In genomic region chr11:4261969-4262368, GRCm38 (mm10) we compare ENCODE assay signal across 10 mouse cellular contexts. TPM values are rescaled to one million over a fixed set of nuclear protein-coding genes. Genes with fewer than 3 reads are reported as not detected.
A peak's percentile ranks its signal among the peaks of the same experiment; 100 is the strongest.
DNase-seq lines count a peak whose midpoint lies in the region; ATAC-seq and TF ChIP-seq lines count a peak whose summit lies in the region.
"Had no signal": no experiment of that assay in that cellular context is flagged by ENCODE, and none has a peak within 500 bp of the region (broad histone marks: within the 10 kb centered on the region; RNA-seq: fewer than 3 reads in every experiment).

No protein-coding gene starts in this region.

- H3K27ac ChIP-seq in heart, embryonic 16.5 days (ENCODE audit: low read length) = no peak overlapping the region
- no peak overlapping the region for H3K27ac ChIP-seq in olfactory bulb, adult 2 months (ENCODE audit: insufficient read depth, low read depth, low read length)

- no peak overlapping the region for H3K4me2 ChIP-seq in heart, embryonic 16.5 days (ENCODE audit: low read depth, low read length)
- H3K4me2 ChIP-seq: limb, embryonic 12.5 days had no signal

- peak; percentile 50 for ATAC-seq in heart, embryonic 16.5 days (replicated peaks; ENCODE audit: extremely low read depth, insufficient read depth, low FRiP score)

- peaks cover 39% of the 10 kb centered on the region for H3K4me1 ChIP-seq in heart, embryonic 16.5 days (ENCODE audit: control insufficient read depth, insufficient read depth, low read length)
- H3K4me1 ChIP-seq in olfactory bulb, adult 2 months (ENCODE audit: control insufficient read depth, insufficient read depth, low read length) = peaks cover 37% of the 10 kb centered on the region

- intact Hi-C loops in left cerebral cortex, postnatal 36 days (cut with DNase I) = no loop called here

- 10% methylated on average over 5 of the region's 5 CpGs for WGBS in heart, embryonic 16.5 days
- WGBS in olfactory bulb, adult 2 months = 33% methylated on average over 5 of the region's 5 CpGs

- 0 out of 2 replicates have a peak, but pooled peaks have one; percentile 7 for TF ChIP-seq CTCF in olfactory bulb, adult 2 months (IDR thresholded peaks at IDR 0.05; ENCODE audit: insufficient read depth, low read depth, low read length)

- TF ChIP-seq POLR2A in olfactory bulb, adult 2 months (IDR thresholded peaks at IDR 0.05; ENCODE audit: insufficient read depth, low read depth, low read length) = no peak

- no peak overlapping the region for H3K4me3 ChIP-seq in heart, embryonic 16.5 days (ENCODE audit: low read length)
- no peak overlapping the region for H3K4me3 ChIP-seq in olfactory bulb, adult 2 months (ENCODE audit: insufficient read depth, low read depth, low read length)
- H3K4me3 ChIP-seq: limb, embryonic 12.5 days had no signal

- H3K9ac ChIP-seq in heart, embryonic 16.5 days (ENCODE audit: low read length) = no peak overlapping the region
- H3K9ac ChIP-seq: limb, embryonic 12.5 days had no signal

- no peaks in the 10 kb centered on the region for H3K9me3 ChIP-seq in heart, embryonic 16.5 days (replicated peaks; ENCODE audit: control insufficient read depth, low read length)
- H3K9me3 ChIP-seq: limb, embryonic 12.5 days had no signal

- H3K27me3 ChIP-seq in heart, embryonic 16.5 days (ENCODE audit: control insufficient read depth, insufficient read depth, low read length) = peaks cover 13% of the 10 kb centered on the region

- DNase-seq in heart, adult 18-20 months = peak; percentile 35 to 43
- DNase-seq in heart, adult 8-10 months (ENCODE audit: low spot score) = no peak
- DNase-seq in right cerebral cortex, postnatal 14 days = peak; percentile 48
- no peak for DNase-seq in right cerebral cortex, postnatal 25 days
- no peak for DNase-seq in left cerebral cortex, postnatal 36 days (ENCODE audit: low spot score in 2 of 2)
- DNase-seq in adrenal gland, adult 8-10 months = no peak

- H3K36me3 ChIP-seq in heart, embryonic 16.5 days (ENCODE audit: control insufficient read depth, insufficient read depth) = no peaks in the 10 kb centered on the region
- H3K36me3 ChIP-seq: limb, embryonic 12.5 days had no signal

RNA-seq across cellular contexts. Expression of gene Lif, which starts 4.6 kb away (rescaled TPM):
- under 1 TPM; 0.10 TPM for total RNA-seq in heart, adult 18-20 months (2021)
- 1 to 10 TPM in 1 of 4 experiments, under 1 TPM in 3; 0.19 to 1.3 (median 0.38) TPM for total RNA-seq in heart, adult 8-10 months (2022)
- polyA plus RNA-seq in heart, embryonic 16.5 days (2015; fragmentation: Nextera tagmentation; extraction: Ambion mirVana) = 0.15 and 0.20 TPM in 2 replicates
- not detected in 2 replicates for polyA plus RNA-seq in olfactory bulb, adult 2 months (2012; ENCODE audit: insufficient read depth, insufficient read length, low replicate concordance, missing spikeins)
- under 1 TPM; 0.48 to 0.79 TPM for total RNA-seq in left cerebral cortex, postnatal 36 days (2021)
- 1 to 10 TPM in 1 of 4 experiments, under 1 TPM in 2, not detected in 1; 0.15 to 1.0 (median 0.34) TPM for total RNA-seq in adrenal gland, adult 8-10 months (2022)

RNA-seq across cellular contexts. Expression of gene Osm, which starts 25.7 kb away (rescaled TPM):
- total RNA-seq in heart, adult 18-20 months (2021) = under 1 TPM in 1 of 2 experiments, not detected in 1; 0.15 TPM
- total RNA-seq in heart, adult 8-10 months (2022) = 1 to 10 TPM in 1 of 4 experiments, not detected in 3; 1.6 TPM
- polyA plus RNA-seq in heart, embryonic 16.5 days (2015; fragmentation: Nextera tagmentation; extraction: Ambion mirVana) = 0.21 and 0.33 TPM in 2 replicates
- polyA plus RNA-seq in olfactory bulb, adult 2 months (2012; ENCODE audit: insufficient read depth, insufficient read length, low replicate concordance, missing spikeins) = not detected in 2 replicates
- total RNA-seq in left cerebral cortex, postnatal 36 days (2021) = not detected
- total RNA-seq in adrenal gland, adult 8-10 months (2022) = under 1 TPM in 2 of 4 experiments, not detected in 2; 0.24 to 0.25 TPM
- polyA plus RNA-seq: limb, embryonic 12.5 days; stomach, embryonic 14.5 days had no signal

RNA-seq across cellular contexts. Expression of gene Castor1, which starts 43.9 kb away (rescaled TPM):
- total RNA-seq in heart, adult 18-20 months (2021) = 1 to 10 TPM; 5.7 to 5.9 TPM
- 1 to 10 TPM; 3.5 to 6.9 (median 4.8) TPM for total RNA-seq in heart, adult 8-10 months (2022)
- polyA plus RNA-seq in heart, embryonic 16.5 days (2015; fragmentation: Nextera tagmentation; extraction: Ambion mirVana) = 10.0 and 14.0 TPM in 2 replicates
- not detected in 2 replicates for polyA plus RNA-seq in olfactory bulb, adult 2 months (2012; ENCODE audit: insufficient read depth, insufficient read length, low replicate concordance, missing spikeins)
- total RNA-seq in left cerebral cortex, postnatal 36 days (2021) = 1 to 10 TPM; 4.3 to 5.3 TPM
- total RNA-seq in adrenal gland, adult 8-10 months (2022) = 1 to 10 TPM; 3.1 to 6.1 (median 4.2) TPM

Comparison
In these comparisons a context has a peak if more than half of its experiments do, and no peak if none do; other contexts are left out.
1. DNase-seq: peak in heart, adult 18-20 months (2 of 2) and right cerebral cortex, postnatal 14 days (single experiment); none in heart, adult 8-10 months (single experiment), right cerebral cortex, postnatal 25 days (single experiment), left cerebral cortex, postnatal 36 days (0 of 2) and adrenal gland, adult 8-10 months (single experiment).